ENCODE assay signal across 8 mouse cellular contexts in genomic region chr4:136260491-136261180, GRCm38 (mm10). TPM values are rescaled to one million over a fixed set of nuclear protein-coding genes. Genes with fewer than 3 reads are reported as not detected.
A peak's percentile ranks its signal among the peaks of the same experiment; 100 is the strongest.
DNase-seq lines count a peak whose midpoint lies in the region; ATAC-seq and TF ChIP-seq lines count a peak whose summit lies in the region.

No protein-coding gene starts in this region.

- dilution Hi-C loops in CH12.LX (cut with MboI; ENCODE audit: extremely low pct_ligation_motif_present, extremely low pct_unique_long_range_greater_than_20kb, low sequenced_read_pairs) = no loop called here

- no peak overlapping the region for H3K27ac ChIP-seq in CH12.LX (ENCODE audit: insufficient read depth, low read depth)
- H3K27ac ChIP-seq in bone marrow, adult 2 months (ENCODE audit: control insufficient read depth, insufficient read depth, low read depth, low read length, poor library complexity) = no peak overlapping the region
- H3K27ac ChIP-seq in embryonic fibroblast, embryonic 13.5 days (ENCODE audit: insufficient read depth, low read length) = no peak overlapping the region
- H3K27ac ChIP-seq in heart, embryonic 14.5 days (replicated peaks in 1 of 2; ENCODE audit: control insufficient read depth in 1 of 2, insufficient read depth in 1 of 2, low read depth in 2 of 2, low read length in 2 of 2) = peak overlapping the region; percentile 76 to 90

- WGBS in bone marrow, adult 2 months = 43% methylated on average over 10 of the region's 10 CpGs
- 31% methylated on average over 10 of the region's 10 CpGs for WGBS in heart, embryonic 14.5 days

- H3K9ac ChIP-seq in CH12.LX (ENCODE audit: insufficient read depth, low read depth) = no peak overlapping the region
- peak overlapping the region; percentile 3; the same call in 1 of the 2 replicates for H3K9ac ChIP-seq in heart, embryonic 14.5 days (ENCODE audit: low read length)

- no peak for TF ChIP-seq EP300 in CH12.LX (IDR thresholded peaks at IDR 0.05; ENCODE audit: low read length)

- no peaks in the 10 kb centered on the region for H3K79me2 ChIP-seq in CH12.LX (replicated peaks; ENCODE audit: control insufficient read depth, extremely low read depth, insufficient read depth, poor library complexity, severe bottlenecking)

- no peaks in the 10 kb centered on the region for H3K36me3 ChIP-seq in CH12.LX (replicated peaks in 1 of 2; ENCODE audit: control insufficient read depth in 1 of 2, insufficient read depth in 1 of 2, low read length in 1 of 2)
- H3K36me3 ChIP-seq in heart, embryonic 14.5 days (ENCODE audit: control insufficient read depth, insufficient read depth, low read length) = peaks cover 7% of the 10 kb centered on the region; the same call in 1 of the 2 replicates

- TF ChIP-seq POLR2A in CH12.LX (IDR thresholded peaks at IDR 0.05; ENCODE audit: low read depth, low read length) = no peak
- TF ChIP-seq POLR2A in bone marrow, adult 2 months (IDR thresholded peaks at IDR 0.05; ENCODE audit: borderline replicate concordance, control insufficient read depth, low read depth, low read length) = no peak
- TF ChIP-seq POLR2A in embryonic fibroblast, embryonic 13.5 days (IDR thresholded peaks at IDR 0.05; ENCODE audit: low read depth, low read length) = no peak

- peak; percentile 74 for TF ChIP-seq RAD21 in CH12.LX (IDR thresholded peaks at IDR 0.05; ENCODE audit: low read depth, low read length)

- ATAC-seq in heart, embryonic 14.5 days (ENCODE audit: insufficient number of reproducible peaks, insufficient read depth, low FRiP score, low read depth) = peak; percentile 67

- peak in 1 of 2 experiments; percentile 83; a peak in 2 of 4 replicates for TF ChIP-seq CTCF in CH12.LX (conservative IDR thresholded peaks at IDR 0.05 in 1 of 2, IDR thresholded peaks at IDR 0.05 in 1 of 2; ENCODE audit: low read depth in 2 of 2, low read length in 2 of 2)
- TF ChIP-seq CTCF in bone marrow, adult 2 months (IDR thresholded peaks at IDR 0.05; ENCODE audit: control insufficient read depth, insufficient read depth, low read length) = peak; percentile 88
- TF ChIP-seq CTCF in embryonic fibroblast, embryonic 13.5 days (IDR thresholded peaks at IDR 0.05; ENCODE audit: borderline replicate concordance, insufficient read depth, low read length) = peak; percentile 78

- H3K4me1 ChIP-seq in CH12.LX (ENCODE audit: control insufficient read depth in 1 of 2, insufficient read depth in 2 of 2) = peaks cover 13 to 21% of the 10 kb centered on the region in 2 experiments
- no peaks in the 10 kb centered on the region; the same call in 1 of the 2 replicates for H3K4me1 ChIP-seq in bone marrow, adult 2 months (ENCODE audit: control insufficient read depth, insufficient read depth, low read length)
- no peaks in the 10 kb centered on the region for H3K4me1 ChIP-seq in embryonic fibroblast, embryonic 13.5 days (ENCODE audit: control insufficient read depth, insufficient read depth, low read length)
- peaks cover 11 to 15% of the 10 kb centered on the region in 2 experiments; a peak in 3 of 4 replicates for H3K4me1 ChIP-seq in heart, embryonic 14.5 days (ENCODE audit: control insufficient read depth in 2 of 2, insufficient read depth in 2 of 2, low read length in 2 of 2)

- peaks cover 61% of the 10 kb centered on the region for H3K27me3 ChIP-seq in CH12.LX (replicated peaks)
- H3K27me3 ChIP-seq in heart, embryonic 14.5 days (ENCODE audit: control insufficient read depth, insufficient read depth, low read length) = no peaks in the 10 kb centered on the region

- no peaks in the 10 kb centered on the region for H3K9me3 ChIP-seq in CH12.LX (replicated peaks; ENCODE audit: low read length)
- H3K9me3 ChIP-seq in heart, embryonic 14.5 days (ENCODE audit: control insufficient read depth, low read length) = no peaks in the 10 kb centered on the region

- H3K4me3 ChIP-seq in CH12.LX (replicated peaks in 1 of 3; ENCODE audit: low read depth in 2 of 3, low read length in 2 of 3, poor library complexity in 1 of 3) = no peak overlapping the region
- no peak overlapping the region for H3K4me3 ChIP-seq in bone marrow, adult 2 months (replicated peaks; ENCODE audit: control insufficient read depth, low read depth, low read length)
- no peak overlapping the region for H3K4me3 ChIP-seq in embryonic fibroblast, embryonic 13.5 days (ENCODE audit: insufficient read depth, low read length)
- no peak overlapping the region for H3K4me3 ChIP-seq in heart, embryonic 14.5 days (ENCODE audit: control insufficient read depth in 1 of 2, insufficient read depth in 1 of 2, low read depth in 1 of 2, low read length in 2 of 2)

- DNase-seq in CH12.LX (ENCODE audit: extremely low read depth) = peak; percentile 76
- peak; percentile 64 to 87 for DNase-seq in layer of hippocampus, adult 18-20 months (ENCODE audit: low spot score in 2 of 2)
- DNase-seq in lung, postnatal 14 days = peak; percentile 92
- peak; percentile 89 for DNase-seq in retina, postnatal 1 day
- peak; percentile 93 for DNase-seq in thymus, postnatal 4 days

- no peak overlapping the region for H3K4me2 ChIP-seq in CH12.LX (ENCODE audit: insufficient read depth, low read depth, poor library complexity, severe bottlenecking)
- H3K4me2 ChIP-seq in heart, embryonic 14.5 days (ENCODE audit: low read length) = no peak overlapping the region

- in situ Hi-C loops in CH12.LX (cut with MboI; ENCODE audit: low pct_ligation_motif_present, low pct_unique_long_range_greater_than_20kb, low sequenced_read_pairs) = no loop called here

TF ChIP-seq in CH12.LX, 34 proteins besides CTCF, POLR2A, EP300 and RAD21 (continues in another document):
- TF ChIP-seq MAZ (IDR thresholded peaks at IDR 0.05; ENCODE audit: low read depth, low read length) = peak; percentile 18; the same call in 1 of the 2 replicates
- peak; percentile 17; the same call in 1 of the 2 replicates for TF ChIP-seq ZC3H11A (IDR thresholded peaks at IDR 0.05; ENCODE audit: low read depth, low read length)
- TF ChIP-seq KAT2A (IDR thresholded peaks at IDR 0.05; ENCODE audit: insufficient replicate concordance, low read length) = no peak
- TF ChIP-seq HCFC1 (IDR thresholded peaks at IDR 0.05; ENCODE audit: low read depth, low read length) = no peak
- no peak for TF ChIP-seq ZKSCAN1 (IDR thresholded peaks at IDR 0.05; ENCODE audit: borderline replicate concordance, low read depth, low read length)
- peak; percentile 45; the same call in 1 of the 2 replicates for TF ChIP-seq MAX (IDR thresholded peaks at IDR 0.05; ENCODE audit: low read length)
- no peak for TF ChIP-seq TBP (conservative IDR thresholded peaks at IDR 0.05; ENCODE audit: low read depth, low read length)
- no peak for TF ChIP-seq USF1 (IDR thresholded peaks at IDR 0.05; ENCODE audit: low read depth, low read length)
- TF ChIP-seq UBTF (IDR thresholded peaks at IDR 0.05; ENCODE audit: low read depth, low read length) = no peak
- TF ChIP-seq SMC3 (IDR thresholded peaks at IDR 0.05; ENCODE audit: low read depth, low read length) = peak; percentile 78
- no peak for TF ChIP-seq CHD1 (IDR thresholded peaks at IDR 0.05; ENCODE audit: low read depth, low read length)
- TF ChIP-seq RCOR1 (conservative IDR thresholded peaks at IDR 0.05; ENCODE audit: low read depth, low read length) = no peak
- TF ChIP-seq E2F4 (IDR thresholded peaks at IDR 0.05; ENCODE audit: insufficient replicate concordance, low read depth, low read length) = no peak
- no peak for TF ChIP-seq ZNF384 (IDR thresholded peaks at IDR 0.05; ENCODE audit: low read depth, low read length)
- TF ChIP-seq MXI1 (IDR thresholded peaks at IDR 0.05; ENCODE audit: low read depth, low read length) = 0 out of 2 replicates have a peak, but pooled peaks have one; percentile 20

RNA-seq across cellular contexts. Expression of gene Tcea3, which starts 13.1 kb away (rescaled TPM):
- total RNA-seq in CH12.LX (2012; rRNA removed) (not detected in 2 replicates), CH12.LX (2014; rRNA removed) (not detected in 2 replicates)
- polyA plus RNA-seq in CH12.LX (2012; ENCODE audit: insufficient read length, low read depth) = not detected in 2 replicates
- 8.1 TPM in 1 of 2 replicates, not detected in the other for polyA plus RNA-seq in bone marrow, adult 2 months (2011; ENCODE audit: insufficient read depth, insufficient read length, low replicate concordance, missing spikeins)
- 13.1 and 15.6 TPM in 2 replicates for polyA plus RNA-seq in embryonic fibroblast, embryonic 13.5 days (2011; ENCODE audit: insufficient read length, low read depth, missing spikeins)
- polyA plus RNA-seq in heart, embryonic 14.5 days (2014; fragmentation: Nextera tagmentation; extraction: Ambion mirVana) = 64.7 and 74.6 TPM in 2 replicates
- under 1 TPM in 1 of 2 experiments, not detected in 1; 0.50 TPM for total RNA-seq in layer of hippocampus, adult 18-20 months (2021)

RNA-seq across cellular contexts. Expression of gene Zfp46, which starts 23.8 kb away (rescaled TPM):
- 6.6 and 7.2 TPM in 2 replicates for total RNA-seq in CH12.LX (2012; rRNA removed)
- 3.3 and 4.1 TPM in 2 replicates for total RNA-seq in CH12.LX (2014; rRNA removed)
- polyA plus RNA-seq in CH12.LX (2012; ENCODE audit: insufficient read length, low read depth) = 1.8 and 2.8 TPM in 2 replicates
- 2.5 and 3.8 TPM in 2 replicates for polyA plus RNA-seq in bone marrow, adult 2 months (2011; ENCODE audit: insufficient read depth, insufficient read length, low replicate concordance, missing spikeins)
- polyA plus RNA-seq in embryonic fibroblast, embryonic 13.5 days (2011; ENCODE audit: insufficient read length, low read depth, missing spikeins) = 22.4 and 23.2 TPM in 2 replicates
- polyA plus RNA-seq in heart, embryonic 14.5 days (2014; fragmentation: Nextera tagmentation; extraction: Ambion mirVana) = 23.1 and 27.6 TPM in 2 replicates
- 10 to 100 TPM; 34.2 to 34.6 TPM for total RNA-seq in layer of hippocampus, adult 18-20 months (2021)

RNA-seq across cellular contexts. Expression of gene Hnrnpr, which starts 50.1 kb away (rescaled TPM):
- total RNA-seq in CH12.LX (2012; rRNA removed) (65.6 and 86.6 TPM in 2 replicates), CH12.LX (2014; rRNA removed) (117 and 137 TPM in 2 replicates)
- polyA plus RNA-seq in CH12.LX (2012; ENCODE audit: insufficient read length, low read depth) = 130 and 183 TPM in 2 replicates
- polyA plus RNA-seq in bone marrow, adult 2 months (2011; ENCODE audit: insufficient read depth, insufficient read length, low replicate concordance, missing spikeins) = 76.2 and 86.6 TPM in 2 replicates
- 88.0 and 105 TPM in 2 replicates for polyA plus RNA-seq in embryonic fibroblast, embryonic 13.5 days (2011; ENCODE audit: insufficient read length, low read depth, missing spikeins)
- 85.3 and 88.8 TPM in 2 replicates for polyA plus RNA-seq in heart, embryonic 14.5 days (2014; fragmentation: Nextera tagmentation; extraction: Ambion mirVana)
- total RNA-seq in layer of hippocampus, adult 18-20 months (2021) = 10 to 100 TPM; 82.8 to 88.6 TPM

RNA-seq across cellular contexts. Expression of gene Asap3, which starts 54.5 kb away (rescaled TPM):
- 0.08 TPM in 2 replicates for total RNA-seq in CH12.LX (2012; rRNA removed)
- not detected in 2 replicates for total RNA-seq in CH12.LX (2014; rRNA removed)
- polyA plus RNA-seq in CH12.LX (2012; ENCODE audit: insufficient read length, low read depth) = 0.07 TPM in 1 of 2 replicates, not detected in the other
- polyA plus RNA-seq in bone marrow, adult 2 months (2011; ENCODE audit: insufficient read depth, insufficient read length, low replicate concordance, missing spikeins) = 0.23 and 0.60 TPM in 2 replicates
- polyA plus RNA-seq in embryonic fibroblast, embryonic 13.5 days (2011; ENCODE audit: insufficient read length, low read depth, missing spikeins) = 7.0 and 8.5 TPM in 2 replicates
- 1.3 and 1.5 TPM in 2 replicates for polyA plus RNA-seq in heart, embryonic 14.5 days (2014; fragmentation: Nextera tagmentation; extraction: Ambion mirVana)
- total RNA-seq in layer of hippocampus, adult 18-20 months (2021) = 1 to 10 TPM; 2.2 to 2.6 TPM

Comparison
In these comparisons a context has a peak if more than half of its experiments do, and no peak if none do; other contexts are left out.
1. H3K27ac ChIP-seq: peak in heart, embryonic 14.5 days (2 of 2); none in CH12.LX (single experiment), bone marrow, adult 2 months (single experiment) and embryonic fibroblast, embryonic 13.5 days (single experiment).
2. Peak in every context shown above with its lines, with median percentiles within 50 percentile points of each other: DNase-seq.